Mouse (Mus musculus) kidney, embryonic 16.5 days (tissue): ENCODE measurements around the gene Snx5. TPM values are rescaled to one million over a fixed set of nuclear protein-coding genes. Genes with fewer than 3 reads are reported as not detected.

Source experiments
- ATAC-seq: fragments of 200-750 bp; cut with Nextera tagmentation; 2 replicates; pipeline ENCODE4 v1.8.0; 2017; ENCODE audit warnings: moderate TSS enrichment; ENCODE audit not compliant: low FRiP score, low TSS enrichment
- H3K27ac ChIP-seq: fragments of 300-500 bp; sonication (generic); 2 replicates; pipeline ENCODE4 v1.5.1; 2014; ENCODE audit warnings: low read length
- H3K27me3 ChIP-seq: fragments of 300-500 bp; sonication (generic); 2 replicates; pipeline ENCODE4 v1.6.1; 2014; ENCODE audit warnings: low read length, control low read depth, mixed read lengths; ENCODE audit not compliant: insufficient read depth
- H3K36me3 ChIP-seq: fragments of 300-500 bp; sonication (generic); 2 replicates; pipeline ENCODE4 v1.6.1; 2014; ENCODE audit warnings: low read length, control low read depth, mixed read lengths; ENCODE audit not compliant: insufficient read depth
- H3K4me1 ChIP-seq: fragments of 300-500 bp; sonication (generic); 2 replicates; pipeline ENCODE4 v1.6.1; 2014; ENCODE audit warnings: low read length, control low read depth, mixed read lengths; ENCODE audit not compliant: insufficient read depth
- H3K4me2 ChIP-seq: fragments of 300-500 bp; sonication (generic); replicated peaks from 2 replicates; pipeline ENCODE4 v1.6.1; 2014; ENCODE audit warnings: low read depth, low read length
- H3K4me3 ChIP-seq: fragments of 300-500 bp; sonication (generic); 2 replicates; pipeline ENCODE4 v1.5.1; 2014; ENCODE audit warnings: mild to moderate bottlenecking, low read length
- H3K9ac ChIP-seq: fragments of 300-500 bp; sonication (generic); replicated peaks from 2 replicates; pipeline ENCODE4 v1.6.1; 2014; ENCODE audit warnings: low read length
- H3K9me3 ChIP-seq: fragments of 300-500 bp; sonication (generic); 2 replicates; pipeline ENCODE4 v1.6.1; 2016; ENCODE audit warnings: low read length, control low read depth
- WGBS: fragments of 180-500 bp; shearing (Covaris S2); extraction: QIAGEN DNeasy Blood & Tissue Kit; methylation state at CpG from one replicate; pipeline ENCODE4 v1.1.7; 2014; 5-methylcytosine and 5-hydroxymethylcytosine counted together
- polyA plus RNA-seq: library from polyadenylated mRNA; unstranded; fragments of >200 nt; fragmentation: Nextera tagmentation; extraction: Ambion mirVana; gene quantifications from 2 replicates; pipeline ENCODE4 v1.2.1, GENCODE M21; 2015

Snx5 gene
- polyA plus RNA-seq, 1 experiment from 2014 or later, result 118 TPM

DNA sequence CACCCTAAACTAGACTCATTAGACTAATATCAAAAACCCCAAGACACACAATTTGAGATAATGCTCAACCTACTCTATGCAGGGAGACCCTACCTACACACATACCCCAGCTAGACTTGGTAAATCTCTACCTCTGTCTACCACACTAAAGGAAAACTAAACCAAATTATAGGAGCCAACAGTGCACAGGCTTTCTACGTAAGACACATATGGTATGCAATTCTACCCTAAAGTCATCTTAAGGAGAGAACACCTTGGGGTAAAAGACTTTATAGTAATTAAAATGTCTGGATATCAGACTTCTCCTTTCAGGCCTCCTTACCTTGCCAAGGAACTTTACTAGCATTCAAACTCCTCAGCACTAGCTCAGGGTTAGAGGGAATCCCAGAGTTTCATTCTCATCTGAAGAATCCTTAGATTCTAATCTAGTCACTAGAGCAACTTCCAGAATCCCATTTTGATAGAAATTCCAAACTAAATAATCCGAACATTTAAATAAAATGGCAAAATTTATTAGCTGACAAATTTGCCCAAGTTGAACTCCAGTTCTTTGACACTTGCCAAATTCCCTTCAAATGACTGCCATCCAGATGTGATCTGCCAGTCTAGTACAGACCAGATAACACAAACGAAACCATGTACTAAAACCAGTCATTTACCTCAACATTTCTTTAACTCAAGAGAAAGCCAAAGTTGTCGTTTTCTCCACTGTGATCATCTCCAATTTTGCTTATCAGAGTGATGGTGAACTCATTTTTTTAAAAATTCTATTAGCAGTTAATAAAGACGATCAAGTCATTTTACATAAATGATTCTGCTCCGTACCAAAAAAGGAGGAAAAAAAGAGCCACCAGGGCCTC lies 2.0 kb downstream of the Snx5 start:
- Histone ChIP-seq H3K4me3 (peak overlapping the region; percentile 94), H3K4me1 (peaks cover 47% of the 10 kb centered on the region), H3K27ac (no peak overlapping the region), H3K27me3 (no peaks in the 10 kb centered on the region), H3K9ac (peak overlapping the region; percentile 99), H3K36me3 (peaks cover 8% of the 10 kb centered on the region; the same call in 1 of the 2 replicates), H3K9me3 (no peaks in the 10 kb centered on the region), H3K4me2 (peak overlapping the region; percentile 74)
- no peak for ATAC-seq
- WGBS, result 2% methylated on average over 6 of the region's 6 CpGs

DNA sequence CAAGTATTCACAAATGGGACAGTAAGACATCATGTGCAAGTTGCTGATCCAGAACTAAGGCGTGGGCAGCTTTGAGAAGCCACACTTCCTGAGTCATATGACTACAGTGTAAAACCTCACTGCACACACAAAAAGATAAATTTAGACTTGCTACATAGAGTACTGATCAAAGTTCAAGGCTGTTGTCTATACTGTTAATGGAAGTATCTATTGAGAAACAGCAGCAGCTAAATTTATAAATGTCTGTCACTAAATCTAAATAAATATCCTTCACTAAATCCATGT lies 3.0 kb downstream of the Snx5 start:
- Histone ChIP-seq H3K27me3 (no peaks in the 10 kb centered on the region), H3K4me1 (peaks cover 55% of the 10 kb centered on the region), H3K4me2 (peak overlapping the region; percentile 74), H3K9me3 (no peaks in the 10 kb centered on the region), H3K27ac (no peak overlapping the region), H3K9ac (no peak overlapping the region), H3K36me3 (peaks cover 10% of the 10 kb centered on the region; the same call in 1 of the 2 replicates), H3K4me3 (peak overlapping the region; percentile 94; the same call in 1 of the 2 replicates)
- ATAC-seq, result no peak
- WGBS, result 35% methylated on average over 1 of the region's 1 CpGs

GRCm38 (mm10) chr2:144267004-144267730 lies 3.5 kb downstream of the Snx5 start:
- Histone ChIP-seq H3K4me3 (no peak overlapping the region; the same call in 1 of the 2 replicates), H3K4me2 (peak overlapping the region; percentile 74), H3K4me1 (peaks cover 55% of the 10 kb centered on the region), H3K27ac (peak overlapping the region; percentile 23; the same call in 1 of the 2 replicates), H3K9ac (no peak overlapping the region), H3K27me3 (no peaks in the 10 kb centered on the region), H3K36me3 (peaks cover 10% of the 10 kb centered on the region; the same call in 1 of the 2 replicates), H3K9me3 (no peaks in the 10 kb centered on the region)
- ATAC-seq, result no peak
- WGBS, result 60% methylated on average over 5 of the region's 5 CpGs

DNA sequence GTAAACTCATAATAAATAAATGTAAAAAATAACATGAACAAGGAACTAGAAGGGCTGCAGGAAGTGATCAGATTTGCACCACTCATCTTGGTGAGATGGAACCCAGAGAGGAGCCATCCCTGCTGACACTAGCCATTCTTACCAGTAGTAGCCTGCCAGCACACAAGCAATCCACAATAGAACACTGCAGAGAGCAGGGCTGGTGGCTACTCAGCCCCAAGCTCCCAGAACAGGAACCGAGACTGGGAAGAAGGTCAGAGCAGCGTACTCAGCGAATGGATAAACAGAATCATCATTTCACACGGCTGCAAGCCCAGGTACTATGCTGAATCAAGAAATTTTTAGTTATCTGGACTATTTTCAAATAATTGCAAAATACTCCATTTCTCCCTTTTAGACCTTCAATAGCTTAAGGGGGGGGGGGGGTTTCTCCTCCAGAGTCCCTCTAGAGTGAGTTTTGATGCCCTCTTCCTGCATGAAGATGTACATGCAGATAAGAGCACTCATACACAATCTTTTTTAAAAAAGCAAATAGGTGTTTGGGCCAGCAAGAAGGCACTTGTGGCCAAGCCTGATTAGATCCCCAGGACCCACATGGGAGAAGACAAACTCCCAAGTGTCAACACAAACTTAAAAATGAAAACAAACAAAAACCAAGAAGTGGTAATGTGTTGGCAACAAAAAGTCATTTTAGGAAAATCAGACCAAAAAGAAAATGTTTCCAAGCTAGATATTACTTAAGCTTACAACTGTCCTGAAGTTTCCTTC lies 4.6 kb downstream of the Snx5 start:
- Histone ChIP-seq H3K4me1 (peaks cover 55% of the 10 kb centered on the region), H3K9me3 (no peaks in the 10 kb centered on the region), H3K27me3 (no peaks in the 10 kb centered on the region), H3K36me3 (peaks cover 12% of the 10 kb centered on the region), H3K4me2 (no peak overlapping the region), H3K4me3 (no peak overlapping the region), H3K9ac (no peak overlapping the region), H3K27ac (no peak overlapping the region)
- whole genome bisulfite sequencing, result 51% methylated on average over 4 of the region's 4 CpGs
- no peak for ATAC-seq

DNA sequence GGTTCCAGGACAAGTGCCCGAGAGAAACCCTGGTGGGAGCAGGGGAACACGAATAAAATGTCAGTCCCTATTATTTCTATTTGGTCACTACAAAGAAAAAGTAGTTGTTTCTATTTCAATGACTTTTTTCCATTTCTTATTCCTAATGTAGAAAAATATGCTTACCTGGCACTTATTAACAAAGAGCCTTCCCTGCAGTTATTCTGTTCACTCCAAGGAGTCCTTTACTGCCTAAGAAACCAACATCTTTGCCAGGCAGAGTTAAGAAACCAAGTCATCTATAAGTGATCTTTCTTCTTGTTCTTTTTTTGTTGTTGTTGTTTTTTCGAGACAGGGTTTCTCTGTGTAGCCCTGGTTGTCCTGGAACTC lies 5.6 kb downstream of the Snx5 start:
- Histone ChIP-seq H3K36me3 (peaks cover 18% of the 10 kb centered on the region), H3K4me1 (peaks cover 55% of the 10 kb centered on the region), H3K27me3 (no peaks in the 10 kb centered on the region), H3K9ac (no peak overlapping the region), H3K27ac (peak overlapping the region; percentile 48), H3K4me3 (no peak overlapping the region), H3K9me3 (no peaks in the 10 kb centered on the region), H3K4me2 (no peak overlapping the region)
- no peak for ATAC-seq
- WGBS, result 76% methylated on average over 3 of the region's 3 CpGs

DNA sequence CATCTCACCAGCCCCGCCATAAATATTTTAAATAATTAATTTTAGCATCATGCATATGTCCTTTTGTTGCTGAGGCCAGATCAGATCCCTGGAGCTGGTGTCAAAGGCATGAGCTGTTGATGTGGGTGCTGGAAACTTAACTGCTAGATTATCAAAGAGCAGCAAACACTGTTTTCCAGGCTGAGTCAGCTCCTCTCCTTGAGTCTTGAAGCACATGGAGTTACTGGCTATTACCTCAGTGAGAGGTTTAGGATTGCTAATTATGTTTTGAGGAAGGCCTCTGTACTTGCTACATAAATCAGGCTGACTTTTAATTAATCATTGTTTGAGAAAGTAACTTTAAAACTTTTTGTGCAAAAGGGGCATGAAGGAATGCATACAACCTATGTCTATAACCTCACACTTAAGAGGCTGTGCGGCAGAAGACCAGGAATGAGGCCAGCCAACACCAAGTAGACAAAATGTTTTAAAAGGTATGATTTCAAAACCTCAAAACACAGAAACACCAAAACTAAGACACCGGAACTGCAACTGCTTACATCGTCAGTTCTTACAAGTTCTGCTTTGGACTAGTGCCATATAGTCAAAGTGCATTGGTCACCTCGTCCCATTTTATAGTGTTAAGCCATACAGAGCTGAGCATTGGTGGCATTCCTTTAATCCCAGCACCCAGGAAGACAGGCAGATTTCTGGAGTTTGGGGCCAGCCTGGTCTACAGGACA lies 6.1 kb downstream of the Snx5 start:
- Histone ChIP-seq H3K9ac (no peak overlapping the region), H3K36me3 (peaks cover 20% of the 10 kb centered on the region), H3K9me3 (no peaks in the 10 kb centered on the region), H3K27me3 (no peaks in the 10 kb centered on the region), H3K4me2 (no peak overlapping the region), H3K27ac (peak overlapping the region; percentile 48), H3K4me1 (peaks cover 55% of the 10 kb centered on the region), H3K4me3 (no peak overlapping the region)
- 53% methylated on average over 5 of the region's 5 CpGs for WGBS
- 0 out of 2 replicates have a peak, but pooled peaks have one; percentile 20 for ATAC-seq

DNA sequence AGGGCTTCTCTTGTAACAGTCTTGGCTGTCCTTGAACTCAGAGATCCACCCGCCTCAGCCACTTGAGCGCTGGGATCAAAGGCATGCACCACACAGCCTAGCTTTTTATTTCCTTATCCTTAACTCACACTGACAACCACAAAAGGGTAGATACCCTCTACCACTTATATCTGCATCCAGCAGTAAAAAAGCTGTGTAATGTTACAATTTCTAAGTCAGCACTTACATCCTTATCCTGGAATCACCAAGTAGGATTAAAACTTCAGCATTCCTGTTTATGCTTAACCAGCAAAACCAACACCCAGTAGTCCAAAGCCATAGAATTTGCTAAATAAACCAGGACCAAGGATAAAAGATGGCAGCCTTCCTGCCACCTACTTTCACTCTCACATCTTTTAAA lies 7.9 kb downstream of the Snx5 start:
- Histone ChIP-seq H3K27ac (no peak overlapping the region), H3K36me3 (peaks cover 37% of the 10 kb centered on the region), H3K27me3 (no peaks in the 10 kb centered on the region), H3K4me3 (no peak overlapping the region), H3K4me2 (no peak overlapping the region), H3K9me3 (no peaks in the 10 kb centered on the region), H3K9ac (no peak overlapping the region), H3K4me1 (peaks cover 40% of the 10 kb centered on the region)
- ATAC-seq, result no peak
- whole genome bisulfite sequencing, result 82% methylated on average over 2 of the region's 2 CpGs

DNA sequence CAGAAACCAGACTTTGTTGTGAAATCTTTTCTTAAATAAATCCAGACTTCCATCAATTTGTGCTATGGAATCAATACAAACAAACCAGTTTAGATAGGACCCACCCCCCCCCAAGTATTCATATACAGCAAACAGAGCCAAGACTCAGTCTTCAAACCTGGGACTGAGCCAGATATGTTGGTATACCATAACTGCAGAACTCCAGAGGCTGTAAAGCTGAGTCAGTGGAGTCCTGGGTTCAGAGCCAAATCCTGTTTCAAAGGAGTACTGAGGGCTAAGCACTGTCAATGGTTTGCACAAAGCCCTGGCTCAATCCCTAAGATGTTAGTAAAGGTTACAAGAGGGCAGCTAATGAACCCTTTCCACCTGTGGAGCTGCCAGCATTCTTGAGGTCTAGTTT lies 20.6 kb downstream of the Snx5 start:
- Histone ChIP-seq H3K9me3 (no peaks in the 10 kb centered on the region), H3K9ac (no peak overlapping the region), H3K36me3 (peaks cover 52% of the 10 kb centered on the region), H3K4me1 (0 out of 2 replicates have a peak, but pooled peaks cover 5% of the 10 kb centered on the region), H3K4me3 (no peak overlapping the region), H3K27ac (no peak overlapping the region), H3K4me2 (no peak overlapping the region), H3K27me3 (no peaks in the 10 kb centered on the region)
- no peak for ATAC-seq

GRCm38 (mm10) chr2:144248613-144249376 lies 21.9 kb downstream of the Snx5 start:
- Histone ChIP-seq H3K9ac (no peak overlapping the region), H3K27ac (peak overlapping the region; percentile 13; the same call in 1 of the 2 replicates), H3K4me2 (no peak overlapping the region), H3K4me1 (0 out of 2 replicates have a peak, but pooled peaks cover 5% of the 10 kb centered on the region), H3K36me3 (peaks cover 43% of the 10 kb centered on the region), H3K9me3 (no peaks in the 10 kb centered on the region), H3K27me3 (no peaks in the 10 kb centered on the region), H3K4me3 (no peak overlapping the region)
- 27% methylated on average over 4 of the region's 4 CpGs for WGBS
- no peak for ATAC-seq
